Mouse (Mus musculus) heart, adult 9 months (tissue): ENCODE results near the gene Mab21l3.
A peak's percentile ranks its signal among the peaks of the same experiment; 100 is the strongest.

Experiments
- DNase-seq, 2 experiments: peaks; one replicate each; pipeline ENCODE4 v3.0.0; 2022; ENCODE audit warnings: low spot score in 2 of 2

The Mab21l3 gene

GRCm38 (mm10) chr3:101803764-101804163, 45.0 kb downstream of the Mab21l3 start:
- DNase-seq: peak in 1 of 2 experiments; percentile 47

DNA sequence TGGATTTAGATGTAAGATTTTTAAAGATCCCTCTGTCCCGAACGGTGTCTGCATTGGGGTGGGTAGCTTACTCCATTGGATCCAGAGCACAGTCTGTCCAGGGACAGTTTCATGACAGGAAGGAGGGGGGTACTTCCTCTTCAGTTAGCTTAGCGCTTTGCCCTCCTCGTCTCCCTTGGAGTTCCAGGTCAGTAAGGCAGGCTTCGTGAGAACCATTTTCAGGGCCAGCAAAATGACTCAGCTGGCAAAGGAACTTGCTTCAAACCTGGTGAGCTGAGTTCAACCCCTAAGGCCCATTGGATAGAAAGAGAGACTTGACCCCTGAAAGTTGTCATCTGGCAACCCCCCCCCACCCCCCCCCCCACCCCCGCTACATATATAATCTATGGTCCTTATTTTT, 46.0 kb downstream of the Mab21l3 start:
- no peak for DNase-seq

DNA sequence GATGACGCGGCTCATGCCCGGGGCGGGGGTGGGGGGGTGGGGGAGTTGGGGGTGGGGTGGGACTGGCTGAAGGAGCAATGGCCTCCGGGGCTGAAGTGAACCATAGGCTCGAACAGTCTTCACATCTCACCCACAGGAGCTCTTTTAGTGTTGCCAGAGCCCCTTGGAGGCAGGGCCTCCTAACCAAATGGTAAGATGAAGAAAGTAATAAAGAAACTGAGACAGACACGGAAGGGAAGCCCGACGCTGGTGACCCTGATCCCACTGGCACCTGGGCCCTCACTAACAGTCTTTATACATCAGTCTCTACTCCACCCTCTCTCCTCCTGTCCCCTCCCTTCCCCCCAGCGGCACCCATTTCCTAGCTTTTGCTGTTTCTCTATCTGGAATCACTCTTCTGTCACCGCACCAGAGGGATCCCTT, 48.2 kb downstream of the Mab21l3 start:
- no peak for DNase-seq

- peak; percentile 37 for DNase-seq
Measured at GRCm38 (mm10) chr3:101799852-101800595, 48.7 kb downstream of the Mab21l3 start.

DNA sequence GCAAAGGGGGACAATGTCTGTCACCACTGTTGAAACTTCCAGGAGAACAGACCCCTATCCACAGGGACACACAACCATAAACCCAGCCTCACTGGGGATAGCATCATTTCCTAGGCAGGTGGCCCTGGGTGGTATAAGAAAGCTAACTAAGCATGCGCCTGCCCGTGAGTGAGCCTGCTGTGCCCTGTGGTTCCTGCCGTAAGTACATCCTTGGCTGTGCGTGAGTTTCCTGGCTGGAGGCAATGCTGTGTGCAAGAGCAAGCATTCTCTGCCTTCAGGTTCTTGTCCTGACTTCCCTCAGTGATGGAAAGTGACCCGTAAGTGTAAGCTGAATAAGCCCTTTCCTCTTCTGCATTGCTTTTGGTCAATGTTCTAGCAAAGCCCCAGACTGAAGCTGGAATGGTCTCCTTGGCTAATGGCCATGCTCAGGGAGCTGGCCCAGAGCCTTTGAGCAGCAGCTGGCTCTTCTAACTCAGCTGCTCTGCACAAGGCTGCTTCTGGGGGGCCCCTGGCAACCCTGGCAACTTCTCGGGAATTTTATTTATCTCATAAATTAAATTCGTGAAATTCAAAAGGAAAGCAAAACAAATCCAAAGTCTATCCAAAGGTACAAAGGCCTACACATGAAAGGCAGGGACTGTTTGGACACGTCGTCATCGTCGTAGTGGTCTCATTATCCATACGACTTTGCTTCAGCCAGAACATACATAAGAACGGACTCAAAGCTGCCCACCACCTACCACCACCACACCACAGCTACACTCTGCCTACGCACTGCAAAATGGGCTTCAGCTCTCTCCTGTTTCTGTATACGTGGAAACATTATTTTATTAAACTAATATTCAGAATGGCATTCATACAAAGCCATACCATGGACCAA, 50.7 kb downstream of the Mab21l3 start:
- DNase-seq: peak in 1 of 2 experiments; percentile 24

- no peak for DNase-seq
Measured at GRCm38 (mm10) chr3:101796212-101796611, 52.5 kb downstream of the Mab21l3 start.

DNA sequence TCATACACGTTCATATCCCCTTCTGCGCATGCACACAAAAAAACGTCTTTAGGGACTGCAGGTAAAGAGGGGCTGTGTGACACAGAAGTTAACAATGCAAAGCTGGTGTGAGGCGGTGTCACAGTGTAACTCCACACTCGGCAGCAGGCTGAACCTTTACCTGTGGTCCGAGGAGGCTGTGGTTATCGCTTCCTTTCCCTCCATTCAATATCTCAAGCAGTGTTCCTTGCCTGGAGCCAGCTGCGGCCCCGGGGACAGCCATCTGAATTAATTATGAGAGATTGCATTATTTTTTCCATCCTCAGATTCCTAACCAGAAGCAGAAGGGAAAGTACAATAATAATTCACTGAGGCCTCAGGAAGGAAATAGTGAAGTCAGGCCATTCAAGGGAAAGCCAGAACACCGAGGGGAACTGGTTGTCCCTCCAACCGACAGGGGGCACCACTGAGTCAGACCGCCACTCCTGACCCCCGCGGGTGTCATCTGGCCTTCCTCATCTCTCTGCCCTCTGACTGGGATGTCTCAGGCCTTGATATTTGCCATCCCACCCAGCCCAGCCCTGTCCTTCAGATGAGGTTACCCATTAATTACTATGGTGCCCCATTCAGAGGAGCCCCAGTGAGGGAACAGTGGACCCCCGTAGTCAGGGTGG, 53.2 kb downstream of the Mab21l3 start:
- DNase-seq: no peak

DNA sequence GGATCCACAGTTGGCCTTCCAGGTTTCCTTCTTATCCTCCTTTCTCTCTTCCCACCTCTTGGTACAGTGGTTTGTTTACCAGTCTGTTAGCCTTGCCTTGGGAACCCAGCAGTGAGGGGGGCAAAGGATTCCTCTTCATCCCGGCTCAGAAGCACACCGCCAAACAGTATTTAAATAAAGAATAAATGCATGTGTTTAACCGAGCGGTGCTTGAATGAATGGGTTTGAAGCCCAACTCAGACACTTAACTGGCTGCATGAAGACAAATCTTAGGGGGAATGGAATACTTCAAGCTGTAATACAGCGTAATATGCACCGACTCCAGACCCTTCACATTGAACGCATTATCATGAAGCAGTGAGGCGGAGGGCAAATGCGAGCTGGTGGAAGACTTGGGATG, 54.1 kb downstream of the Mab21l3 start:
- DNase-seq: no peak

DNA sequence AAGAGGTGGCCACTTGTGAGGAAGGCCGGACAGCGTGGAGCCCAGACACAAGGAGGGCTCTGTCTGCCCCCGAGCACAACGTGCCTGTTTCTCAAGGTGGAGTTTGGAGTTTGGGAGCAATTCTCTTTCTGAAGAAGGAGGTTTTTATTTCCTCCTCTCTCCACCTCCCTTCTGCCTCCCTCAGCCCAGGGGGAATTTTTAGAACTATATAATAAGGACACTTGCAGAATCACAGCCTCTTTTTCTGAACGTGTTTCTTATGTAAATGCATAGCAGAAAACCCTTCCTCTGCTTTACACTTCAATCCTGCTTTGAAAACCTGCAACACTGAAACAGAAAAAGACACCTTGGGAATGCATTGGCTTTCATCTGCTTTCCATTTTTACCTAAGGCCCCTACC, 54.7 kb downstream of the Mab21l3 start:
- no peak for DNase-seq

DNA sequence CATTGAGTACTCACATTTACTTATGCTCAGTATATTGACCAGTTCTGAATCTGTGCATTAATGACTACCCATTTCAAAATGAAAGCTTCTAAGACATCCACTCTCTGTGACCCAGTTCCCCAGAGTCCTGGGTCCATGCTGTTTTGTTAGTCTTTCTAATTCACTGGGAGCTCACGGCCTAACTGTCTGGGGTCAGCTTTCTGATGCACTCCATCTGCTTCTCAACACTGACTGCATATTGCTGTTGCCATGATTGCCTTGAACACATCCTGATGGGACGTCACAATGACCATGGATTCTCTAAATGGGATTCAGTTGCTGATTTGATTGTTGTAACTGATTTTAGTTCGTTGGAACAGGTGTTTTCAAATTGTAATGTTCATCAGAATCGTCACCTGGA, 56.6 kb downstream of the Mab21l3 start:
- DNase-seq: no peak

- no peak for DNase-seq
Measured at GRCm38 (mm10) chr3:101784768-101785424, 63.9 kb downstream of the Mab21l3 start.

GRCm38 (mm10) chr3:101783793-101784192, 65.0 kb downstream of the Mab21l3 start:
- DNase-seq: no peak

DNA sequence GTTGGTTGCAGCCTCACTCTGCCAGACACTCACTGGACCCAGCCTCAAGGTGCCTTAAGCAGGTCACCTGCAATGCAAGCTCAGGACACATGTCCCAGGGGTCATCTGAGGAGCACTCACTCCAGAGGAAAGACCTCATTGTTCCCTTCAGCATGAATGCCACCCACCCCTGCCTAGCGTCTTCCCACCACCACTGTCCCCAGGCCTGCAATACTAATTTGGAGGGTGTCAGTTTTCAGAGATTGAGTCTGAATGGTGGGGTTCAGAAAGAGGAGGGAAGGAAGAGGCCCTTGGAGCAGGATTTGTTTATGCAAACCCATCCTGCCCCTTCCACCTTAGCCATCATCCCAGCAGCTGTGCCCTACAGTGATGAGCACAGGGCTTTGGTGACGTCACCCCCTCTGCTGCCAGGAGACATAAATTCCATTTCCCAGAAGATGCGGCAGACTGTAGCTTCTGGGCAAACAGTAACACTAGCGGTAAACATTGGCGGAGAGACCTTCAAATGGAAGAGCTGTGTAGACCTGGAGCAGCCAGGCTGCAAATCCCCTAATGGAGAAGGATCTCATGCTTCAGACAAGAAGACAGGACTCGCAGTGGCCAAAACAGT, 67.8 kb downstream of the Mab21l3 start:
- DNase-seq: no peak

DNA sequence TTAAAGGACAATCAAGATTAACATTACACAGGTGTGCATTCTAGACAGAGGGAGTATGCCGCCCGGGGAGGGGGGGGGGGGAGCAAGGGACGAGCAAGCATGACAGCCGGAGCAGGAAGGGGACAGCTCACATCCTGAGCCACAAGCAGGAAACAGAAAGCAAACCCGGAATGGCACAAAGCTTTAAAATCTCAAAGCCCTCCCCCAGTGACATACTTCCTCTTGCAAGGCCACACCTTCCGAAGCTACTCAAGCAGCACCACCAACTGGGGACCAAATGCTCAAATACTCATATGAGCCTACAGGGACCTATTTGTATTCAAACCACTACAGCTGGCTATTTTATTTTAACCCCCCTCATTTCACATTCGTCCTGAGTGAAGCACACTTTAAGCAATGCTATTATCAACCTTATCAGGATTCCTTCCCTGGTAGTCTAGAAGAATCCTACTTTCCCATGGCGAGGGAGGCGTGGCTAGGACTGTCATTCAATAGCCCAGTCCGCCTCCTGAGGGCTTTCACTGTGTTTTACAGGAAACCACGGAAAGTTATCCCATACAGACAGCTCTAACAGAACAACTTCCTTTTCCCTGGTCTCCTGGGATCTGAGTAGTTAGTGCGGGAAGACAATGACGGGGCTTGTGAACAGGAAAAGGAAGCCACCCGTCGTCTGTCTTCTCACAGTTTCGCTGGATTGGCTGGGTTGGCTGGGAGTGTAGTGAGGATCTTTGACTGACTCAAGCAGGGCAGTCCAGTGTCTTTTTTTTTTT, 69.7 kb downstream of the Mab21l3 start:
- DNase-seq: peak; percentile 64 to 83

- no peak for DNase-seq
Measured at GRCm38 (mm10) chr3:101775732-101776131, 73.0 kb downstream of the Mab21l3 start.

GRCm38 (mm10) chr3:101770540-101770939, 78.2 kb downstream of the Mab21l3 start:
- no peak for DNase-seq

GRCm38 (mm10) chr3:101763566-101763965, 85.2 kb downstream of the Mab21l3 start:
- no peak for DNase-seq
